Mouse (Mus musculus): ENCODE measurements at regions not wholly inside any gene's neighbourhood (a gene's known extent, or its start where the extent isn't known, plus 50 kb on each side); places are given as distances from the start of the nearest gene placed in this dataset.
A peak's percentile ranks its signal among the peaks of the same experiment; 100 is the strongest.

- DNase-seq: no peak
Observed at GRCm38 (mm10) chr13:84345791-84346511, 123.9 kb downstream of the Tmem161b start.

GRCm38 (mm10) chr13:84346569-84346968 lies 124.5 kb downstream of the Tmem161b start:
- no peak for DNase-seq

- DNase-seq: no peak
Observed at GRCm38 (mm10) chr13:84347181-84347913, 125.3 kb downstream of the Tmem161b start.

- DNase-seq: peak; percentile 95
Observed at GRCm38 (mm10) chr13:84347914-84348700, 126.0 kb downstream of the Tmem161b start.

GRCm38 (mm10) chr13:84348701-84348975 lies 126.5 kb downstream of the Tmem161b start:
- no peak for DNase-seq

GRCm38 (mm10) chr13:84349001-84349720 lies 127.1 kb downstream of the Tmem161b start:
- peak; percentile 45 for DNase-seq

GRCm38 (mm10) chr13:84349721-84350040 lies 127.6 kb downstream of the Tmem161b start:
- DNase-seq: no peak

GRCm38 (mm10) chr13:84350791-84351190 lies 128.7 kb downstream of the Tmem161b start:
- no peak for DNase-seq

- no peak for DNase-seq
Observed at GRCm38 (mm10) chr13:84356455-84356854, 134.4 kb downstream of the Tmem161b start.

- DNase-seq: no peak
Observed at GRCm38 (mm10) chr13:84360536-84360935, 138.4 kb downstream of the Tmem161b start.

GRCm38 (mm10) chr13:84364069-84364468 lies 142.0 kb downstream of the Tmem161b start:
- DNase-seq: no peak

GRCm38 (mm10) chr13:84365503-84365902 lies 143.4 kb downstream of the Tmem161b start:
- DNase-seq: no peak

- DNase-seq: no peak
Observed at GRCm38 (mm10) chr13:84366017-84366416, 143.9 kb downstream of the Tmem161b start.

- no peak for DNase-seq
Observed at GRCm38 (mm10) chr13:84366839-84367238, 144.7 kb downstream of the Tmem161b start.

GRCm38 (mm10) chr13:84368225-84368624 lies 146.1 kb downstream of the Tmem161b start:
- no peak for DNase-seq

- DNase-seq: no peak
Observed at GRCm38 (mm10) chr13:84374711-84375257, 152.7 kb downstream of the Tmem161b start.

- no peak for DNase-seq
Observed at GRCm38 (mm10) chr13:84375941-84376340, 153.8 kb downstream of the Tmem161b start.

GRCm38 (mm10) chr13:84378553-84379332 lies 156.6 kb downstream of the Tmem161b start:
- DNase-seq: no peak

GRCm38 (mm10) chr13:84391554-84391953 lies 169.5 kb downstream of the Tmem161b start:
- no peak for DNase-seq

- DNase-seq: no peak
Observed at GRCm38 (mm10) chr13:84398476-84399344, 176.6 kb downstream of the Tmem161b start.

All from kidney, postnatal 14 days (tissue).